Mouse (Mus musculus) ovary, postnatal 36 days (tissue): ENCODE results near the gene Tesk1.

ENCODE experiments used
- DNase-seq: peaks from one replicate; pipeline ENCODE4 v3.0.0; 2022; ENCODE audit warnings: low spot score, mixed read lengths

Tesk1 gene

DNA sequence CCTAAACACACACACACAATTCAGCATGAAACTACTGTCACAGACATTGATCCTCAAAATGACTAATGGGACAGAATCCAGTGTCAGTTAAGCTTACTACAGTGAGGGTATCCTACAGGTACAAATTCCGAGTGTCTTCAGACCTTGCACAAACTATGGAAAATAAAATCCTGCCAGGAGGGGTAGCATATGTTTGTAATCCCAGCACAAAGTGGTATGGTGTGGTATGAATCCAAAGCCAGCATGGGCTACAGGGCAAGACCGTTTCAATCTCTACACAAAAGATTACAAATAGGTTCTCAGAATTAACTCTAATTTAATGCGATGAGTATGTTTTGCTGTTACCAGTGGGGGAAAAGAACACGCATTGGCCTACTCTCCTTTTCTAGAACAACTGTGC, at the start of gene Tesk1:
Tesk1 (plus strand) TSS at position 301 of the 400 bp plus-strand sequence.
- DNase-seq, result no peak

DNA sequence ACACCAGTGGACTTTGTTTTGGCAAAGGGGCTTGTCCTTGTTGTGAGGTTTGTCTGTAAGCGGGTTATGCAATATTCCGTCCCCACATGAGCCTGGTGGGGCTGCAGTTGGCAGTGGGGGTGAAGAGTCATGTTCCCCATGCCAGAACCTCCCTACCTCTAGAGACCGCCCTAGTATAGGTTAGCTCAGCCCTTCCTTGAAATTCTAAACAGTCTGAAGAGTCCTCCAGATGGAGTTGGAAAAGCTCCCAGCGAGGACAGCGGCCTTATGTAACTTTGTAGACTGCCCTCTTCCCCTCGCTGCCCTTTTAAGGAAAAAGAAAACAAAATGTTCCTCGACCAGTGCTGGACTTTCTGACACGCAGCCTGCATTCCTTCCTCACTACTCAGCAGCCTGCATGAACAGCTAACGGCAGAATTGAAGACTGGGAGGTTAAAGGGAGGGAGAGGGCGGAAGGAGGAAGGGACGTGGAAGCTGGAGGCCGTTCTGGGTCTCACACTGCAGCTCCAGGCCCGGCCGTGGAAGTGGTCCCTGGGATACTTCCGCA, 47.3 kb upstream of the Tesk1 start:
- DNase-seq, result peak; percentile 58

DNA sequence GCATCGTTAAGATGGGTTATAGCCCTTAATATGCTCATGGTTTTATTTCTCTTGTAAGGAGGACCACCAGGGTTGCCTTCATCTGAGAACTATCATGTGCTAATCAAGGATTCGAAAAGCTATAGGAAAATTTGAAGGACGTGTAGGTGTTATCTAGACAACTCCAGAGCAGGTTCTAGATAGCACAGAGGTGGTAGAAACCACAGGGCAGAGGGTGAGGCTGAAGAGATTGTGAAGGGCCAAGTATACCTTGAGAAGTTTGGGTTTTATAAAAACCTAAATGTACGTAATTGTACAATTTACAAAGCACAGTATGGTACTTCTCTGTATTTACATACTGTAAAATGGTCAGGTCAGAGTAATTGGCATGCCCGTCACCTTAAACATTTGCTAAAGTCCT, 46.6 kb upstream of the Tesk1 start:
- DNase-seq, result no peak

DNA sequence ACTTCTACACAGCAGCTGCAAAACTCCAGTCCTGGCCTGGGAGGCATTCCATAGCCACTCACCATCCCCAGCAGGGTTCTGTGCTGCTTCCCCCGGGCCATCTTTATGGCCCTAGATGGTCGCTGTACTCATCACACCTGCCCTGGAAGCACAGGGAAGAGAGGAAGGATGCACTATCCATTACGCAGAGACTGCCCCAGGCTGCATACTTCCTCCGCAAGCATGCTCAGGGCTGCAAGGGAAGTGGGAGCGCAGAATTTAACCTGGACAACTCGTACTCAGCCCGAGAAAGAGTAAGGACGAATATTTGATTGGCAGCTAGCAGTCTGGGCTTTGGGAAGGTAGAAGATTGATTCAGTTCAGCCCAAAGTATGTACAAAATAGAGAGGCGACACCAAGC, 45.9 kb upstream of the Tesk1 start:
- DNase-seq, result no peak

DNA sequence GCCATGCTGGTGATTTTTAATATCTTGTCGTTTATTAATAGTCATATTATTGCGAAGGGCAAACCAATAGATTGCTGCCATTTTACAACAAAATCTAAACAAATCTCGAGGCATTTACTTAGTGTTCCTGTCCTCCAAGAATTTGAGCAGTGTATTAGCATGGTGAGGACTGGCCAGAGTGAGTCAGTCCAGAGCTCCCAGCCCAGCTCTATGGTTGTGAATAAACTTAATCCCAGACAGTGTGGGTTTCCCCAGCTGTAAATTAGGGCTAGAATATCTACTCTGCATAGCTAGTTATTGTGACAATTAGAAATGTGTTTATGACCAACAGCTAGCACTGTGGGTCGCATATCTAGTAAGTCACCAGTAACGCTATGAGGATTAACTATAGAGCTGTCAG, 45.4 kb upstream of the Tesk1 start:
- DNase-seq, result no peak

DNA sequence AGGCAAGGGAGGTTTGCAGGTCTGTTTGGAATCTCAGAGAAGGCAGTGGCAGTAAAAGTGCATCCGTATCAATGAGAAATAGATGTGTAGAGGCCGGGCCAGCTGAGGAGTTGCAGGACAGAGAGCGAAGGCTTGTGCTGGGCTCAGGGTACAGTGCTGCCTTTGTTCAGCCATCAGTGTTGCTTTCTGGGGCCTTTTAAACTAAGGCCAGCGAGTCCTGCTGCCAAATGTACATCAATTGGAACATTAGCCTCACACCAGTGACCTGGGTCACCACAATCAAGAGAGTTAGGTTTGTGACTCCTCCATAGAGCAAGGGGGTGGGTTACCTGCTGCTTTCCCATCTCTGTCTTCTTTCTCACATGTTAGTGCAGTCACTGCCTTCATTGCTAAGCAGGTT, 43.7 kb upstream of the Tesk1 start:
- DNase-seq, result no peak

DNA sequence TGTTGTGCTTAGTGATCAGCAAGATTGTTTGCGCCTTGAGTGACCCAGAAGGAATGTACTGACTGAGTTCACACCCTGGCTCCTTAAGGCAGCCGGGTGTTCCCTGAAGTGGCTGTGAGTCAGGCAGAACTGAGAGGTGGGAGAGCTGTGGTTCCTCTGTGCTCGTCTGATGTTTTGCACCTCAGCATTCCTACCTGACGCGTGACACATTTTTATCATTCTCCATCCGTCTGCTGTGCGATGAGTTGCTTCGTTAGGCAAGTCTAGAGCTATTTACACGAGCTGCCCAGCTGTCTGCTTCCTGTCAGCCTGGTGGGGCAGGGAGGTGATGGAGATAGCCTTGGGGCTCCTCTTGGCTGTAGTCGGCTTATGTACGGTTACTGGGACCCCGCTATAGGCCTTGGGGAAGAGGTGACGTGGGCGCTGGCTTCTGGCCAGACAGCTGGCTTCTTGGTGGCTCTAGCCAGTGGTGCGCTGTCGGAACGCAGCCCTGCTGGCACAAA, 42.9 kb upstream of the Tesk1 start:
- peak; percentile 69 for DNase-seq

DNA sequence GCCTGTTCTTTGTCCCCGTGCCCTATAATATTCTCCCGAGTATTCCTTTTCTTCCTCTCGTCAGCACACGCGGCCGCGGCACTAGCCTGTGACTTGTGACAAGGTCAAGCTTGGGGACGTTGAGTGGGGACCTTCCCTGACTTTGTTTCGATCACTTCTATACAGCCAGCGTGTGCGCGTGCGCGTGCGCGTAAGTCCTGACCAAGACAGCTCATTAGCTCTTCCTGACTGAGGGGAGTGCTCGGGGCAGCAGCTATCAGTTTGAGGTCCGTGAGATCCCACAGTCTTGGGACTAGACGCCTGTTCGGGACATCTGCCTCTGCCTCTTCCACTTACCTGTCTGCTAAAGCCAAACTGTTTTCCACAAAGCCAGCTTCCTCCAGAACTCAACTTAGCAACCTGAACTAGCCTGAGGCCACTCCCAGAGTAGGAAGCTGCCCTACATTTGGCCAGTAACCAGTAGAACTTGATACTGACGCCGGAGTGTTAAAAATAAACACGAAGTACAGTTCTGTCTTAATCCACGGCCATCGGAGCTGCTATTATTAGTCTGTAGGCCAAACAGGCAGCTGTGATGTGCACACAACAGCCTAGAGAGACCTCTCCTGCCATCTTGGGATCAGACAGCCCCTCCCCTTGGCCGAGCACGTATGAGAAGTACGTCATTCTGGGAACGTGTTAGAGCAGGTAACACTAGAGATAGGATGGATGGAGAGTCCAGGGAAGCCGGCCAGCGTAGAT, 42.2 kb upstream of the Tesk1 start:
- DNase-seq, result no peak

DNA sequence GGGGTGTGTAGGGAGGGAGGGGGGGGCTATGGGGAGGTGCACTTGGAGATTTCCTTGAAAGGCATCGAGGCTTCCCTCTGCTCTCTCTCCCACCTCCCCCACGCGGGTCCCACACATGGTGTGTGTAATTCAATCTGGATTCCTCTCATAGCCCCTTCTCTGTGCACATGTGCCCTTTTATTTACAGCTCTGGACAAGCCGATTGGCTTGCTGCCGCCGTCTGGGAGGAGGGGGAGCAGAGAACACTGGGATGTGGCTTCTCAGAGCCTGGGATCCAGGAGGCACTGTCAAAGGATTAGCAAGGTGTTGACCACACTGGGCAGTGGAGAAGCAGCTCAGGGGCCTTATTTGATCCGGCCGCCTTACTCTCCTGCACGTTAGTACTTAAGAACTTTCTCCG, 40.8 kb upstream of the Tesk1 start:
- no peak for DNase-seq

DNA sequence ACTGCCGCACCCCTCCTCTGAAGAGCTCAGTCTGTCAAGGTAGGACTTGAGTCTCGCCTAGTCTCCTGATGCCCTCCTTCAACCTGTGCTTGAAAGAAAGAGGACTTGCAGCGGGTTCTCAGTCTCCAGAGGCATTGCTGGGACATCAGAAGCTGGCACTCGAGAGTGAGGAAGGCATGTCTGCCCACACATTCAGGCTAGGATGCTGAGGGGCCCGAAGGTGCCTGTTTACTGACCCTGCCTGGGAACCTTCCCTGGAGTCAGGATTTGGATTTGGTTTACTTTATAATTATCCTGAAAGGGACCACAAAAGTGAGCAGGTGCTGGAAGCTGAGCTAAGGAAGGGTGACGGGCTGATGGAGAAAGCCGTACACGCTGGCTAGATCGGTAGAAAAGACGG, 40.3 kb upstream of the Tesk1 start:
- no peak for DNase-seq

DNA sequence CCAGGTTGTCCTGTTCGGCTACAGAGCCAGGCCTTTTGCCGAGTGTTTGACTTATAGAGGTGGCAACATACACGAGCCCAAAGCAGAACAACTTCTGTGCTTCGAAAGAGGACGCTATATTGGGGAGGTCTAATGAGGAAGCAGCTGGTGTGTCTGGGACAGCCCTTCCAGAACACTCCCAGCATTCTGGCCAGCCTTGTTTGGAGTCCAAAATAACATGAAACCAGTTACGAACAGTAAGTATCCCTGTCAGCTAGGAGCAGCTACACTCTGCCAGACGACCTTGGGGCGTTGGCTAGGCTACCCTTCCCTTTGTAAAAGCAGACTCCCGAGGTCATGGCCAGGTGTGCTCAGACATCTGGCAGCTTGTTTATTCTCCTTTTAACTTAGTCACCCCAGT, 39.5 kb upstream of the Tesk1 start:
- no peak for DNase-seq

DNA sequence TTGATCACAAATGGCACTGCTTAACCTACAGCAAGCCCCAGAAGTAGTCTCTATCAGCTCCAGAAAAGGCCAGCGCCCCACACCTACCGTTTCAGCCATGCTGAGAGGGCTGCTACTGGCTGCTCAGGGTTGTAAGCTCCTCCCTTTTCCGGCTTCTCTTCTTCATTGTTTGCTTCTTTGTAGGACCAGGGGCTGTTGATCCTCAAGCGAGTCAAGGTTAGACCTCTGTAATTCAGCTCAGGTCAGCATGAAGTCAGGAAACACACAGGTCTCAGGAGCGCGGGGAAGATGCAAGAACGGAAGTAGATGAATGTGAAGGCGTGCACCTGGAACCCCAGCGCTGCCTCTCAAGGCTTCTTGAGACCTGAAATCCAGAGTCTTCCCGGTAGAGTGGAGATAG, 37.0 kb upstream of the Tesk1 start:
- DNase-seq, result no peak

DNA sequence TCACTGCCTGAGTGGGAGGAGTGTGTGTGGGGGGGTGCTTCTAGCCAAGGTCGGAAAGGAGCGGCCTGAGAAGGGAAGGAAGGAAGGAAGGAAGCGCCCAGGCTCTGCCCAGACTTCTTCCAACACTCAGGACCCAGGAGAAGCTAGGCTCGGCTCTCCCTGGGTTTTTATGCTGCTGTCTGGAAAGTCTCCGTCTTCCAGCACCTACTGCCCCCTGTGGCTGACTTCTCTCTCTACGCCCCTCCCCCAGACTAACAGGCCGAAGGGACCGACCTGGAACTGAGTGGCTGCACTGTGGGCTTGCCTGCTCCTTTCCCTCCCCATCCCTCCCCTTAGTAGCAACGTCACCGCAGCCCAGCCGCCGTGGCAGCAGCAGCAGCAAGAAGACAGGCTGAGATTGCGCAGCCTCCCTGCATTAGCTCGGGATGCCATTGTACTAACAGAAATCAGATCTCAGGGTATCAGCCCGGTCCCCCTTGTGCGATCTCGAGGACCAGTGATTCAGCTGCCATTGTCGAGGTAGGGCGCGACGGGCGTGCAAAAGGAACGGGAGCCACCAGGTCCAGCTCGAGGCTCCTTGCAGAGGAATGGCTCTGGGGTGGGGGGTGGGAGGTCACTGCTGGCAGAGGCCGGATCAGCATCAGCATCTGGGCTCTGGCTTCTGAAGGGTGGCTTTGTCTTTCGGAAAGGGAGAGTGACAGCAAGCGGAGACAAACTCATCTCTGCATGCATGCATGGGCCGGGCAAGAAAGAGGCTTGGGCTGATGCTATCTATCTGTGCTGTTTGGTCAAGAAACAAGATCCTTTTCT, 35.4 kb upstream of the Tesk1 start:
- DNase-seq, result peak; percentile 74

DNA sequence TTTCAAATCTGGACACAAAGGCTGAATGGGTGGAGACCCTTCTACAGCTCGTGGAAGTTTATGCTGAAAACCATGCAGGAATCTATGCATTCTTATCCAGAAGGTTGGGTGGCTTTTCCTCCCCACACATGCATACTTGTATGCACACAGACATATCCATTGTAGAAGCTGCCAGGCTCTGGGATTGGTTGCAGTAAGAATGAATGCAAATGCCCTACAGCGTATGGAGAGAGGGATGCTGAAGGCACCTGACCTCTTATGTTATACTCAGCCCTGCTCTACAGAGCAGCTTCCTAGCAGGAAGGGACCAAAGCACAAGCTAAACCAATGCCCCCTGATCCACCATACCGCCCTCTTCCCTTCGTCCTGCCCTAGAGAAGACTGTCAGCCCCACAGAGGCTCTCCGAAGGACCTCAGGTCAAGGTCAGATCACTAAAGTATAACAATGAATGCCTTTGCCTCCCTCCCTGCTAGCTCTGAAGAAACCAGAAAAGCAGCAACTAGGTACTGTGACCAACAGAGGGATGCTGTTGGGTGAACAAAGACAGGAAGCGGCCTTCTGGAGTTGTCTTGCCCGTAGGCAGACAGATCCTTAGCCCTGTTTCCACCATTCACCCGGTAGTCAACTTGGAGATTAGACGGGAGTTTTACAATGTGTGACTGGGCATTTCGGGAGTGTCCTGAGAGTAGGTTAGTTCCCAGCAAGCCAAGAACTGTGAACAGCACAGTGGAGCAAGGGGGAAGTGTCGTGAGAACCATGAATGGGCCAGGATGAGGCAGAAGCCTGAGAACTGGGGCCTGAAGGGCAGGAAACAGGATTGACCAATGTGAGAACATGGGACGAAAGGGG, 34.4 kb upstream of the Tesk1 start:
- DNase-seq, result no peak

DNA sequence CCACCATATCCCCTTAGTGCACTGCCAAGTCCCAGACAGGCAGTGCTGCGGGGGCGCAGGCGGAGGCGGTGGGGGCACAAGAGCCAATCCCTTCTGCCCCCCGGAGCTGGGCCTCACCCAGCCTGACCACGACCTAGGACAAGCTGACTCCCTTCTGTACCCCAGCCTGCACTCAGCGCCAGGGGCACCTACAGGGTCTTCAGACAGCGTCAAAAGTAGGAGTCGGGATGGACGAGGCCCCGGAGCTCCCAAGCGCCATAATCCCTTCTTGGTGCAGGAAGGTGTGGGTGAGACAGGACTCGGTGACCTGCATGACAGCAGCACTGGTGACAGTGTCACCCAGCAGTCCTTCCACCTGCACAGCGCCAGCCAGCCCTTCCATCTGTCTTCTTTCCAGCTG, 27.0 kb upstream of the Tesk1 start:
- DNase-seq, result no peak

DNA sequence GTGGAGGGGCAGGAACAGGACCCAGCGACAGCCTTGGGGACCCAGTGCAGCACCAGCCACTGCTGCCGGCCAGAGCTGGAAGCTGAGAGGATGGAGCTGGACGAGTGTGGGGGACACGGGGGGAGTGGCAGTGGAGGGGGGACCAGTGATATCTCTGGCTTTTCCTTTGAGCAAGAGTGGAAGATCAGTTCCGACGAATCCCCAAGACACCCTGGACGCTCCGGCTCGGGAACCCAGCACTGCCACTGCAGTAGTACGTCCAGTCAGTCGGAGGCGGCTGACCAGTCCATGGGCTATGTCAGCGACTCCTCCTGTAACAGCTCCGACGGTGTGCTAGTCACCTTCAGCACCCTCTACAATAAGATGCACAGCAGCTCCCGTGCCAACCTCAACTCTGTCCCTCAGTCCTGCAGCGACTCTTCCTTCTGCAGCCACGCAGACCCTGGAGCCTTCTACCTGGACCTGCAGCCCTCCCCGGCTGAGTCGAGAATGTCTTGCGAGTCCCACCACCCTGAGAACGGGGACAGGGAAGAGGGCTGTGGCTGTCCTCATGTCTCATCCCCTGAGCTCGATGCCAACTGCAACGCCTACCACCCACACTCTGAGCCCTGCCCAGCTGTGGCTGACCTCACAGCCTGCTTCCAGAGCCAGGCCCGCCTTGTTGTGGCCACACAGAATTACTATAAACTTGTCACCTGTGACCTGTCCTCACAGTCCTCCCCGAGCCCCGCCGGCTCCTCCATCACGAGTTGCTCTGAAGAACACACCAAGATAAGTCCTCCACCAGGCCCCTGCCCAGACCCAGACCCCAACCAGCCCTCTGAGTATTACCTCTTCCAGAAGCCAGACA, 26.3 kb upstream of the Tesk1 start:
- DNase-seq, result no peak

DNA sequence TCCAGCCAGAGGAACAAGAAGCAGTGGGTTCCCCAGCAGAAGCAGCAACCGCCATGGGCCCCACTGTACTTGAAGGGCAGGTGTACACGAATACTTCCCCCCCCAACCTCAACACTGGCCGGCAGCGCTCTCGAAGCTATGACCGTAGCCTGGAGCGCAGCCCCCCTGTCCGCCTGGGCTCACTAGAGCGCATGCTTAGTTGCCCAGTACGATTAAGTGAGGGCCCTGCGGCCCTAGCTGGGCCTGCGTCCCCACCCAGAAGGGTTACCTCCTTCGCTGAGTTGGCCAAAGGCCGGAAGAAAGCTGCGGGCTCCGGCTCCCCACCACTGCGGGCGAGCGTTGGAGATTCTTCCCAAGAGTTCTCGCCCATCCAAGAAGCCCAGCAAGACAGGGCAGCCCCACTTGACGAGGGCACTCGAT, 25.7 kb upstream of the Tesk1 start:
- no peak for DNase-seq

DNA sequence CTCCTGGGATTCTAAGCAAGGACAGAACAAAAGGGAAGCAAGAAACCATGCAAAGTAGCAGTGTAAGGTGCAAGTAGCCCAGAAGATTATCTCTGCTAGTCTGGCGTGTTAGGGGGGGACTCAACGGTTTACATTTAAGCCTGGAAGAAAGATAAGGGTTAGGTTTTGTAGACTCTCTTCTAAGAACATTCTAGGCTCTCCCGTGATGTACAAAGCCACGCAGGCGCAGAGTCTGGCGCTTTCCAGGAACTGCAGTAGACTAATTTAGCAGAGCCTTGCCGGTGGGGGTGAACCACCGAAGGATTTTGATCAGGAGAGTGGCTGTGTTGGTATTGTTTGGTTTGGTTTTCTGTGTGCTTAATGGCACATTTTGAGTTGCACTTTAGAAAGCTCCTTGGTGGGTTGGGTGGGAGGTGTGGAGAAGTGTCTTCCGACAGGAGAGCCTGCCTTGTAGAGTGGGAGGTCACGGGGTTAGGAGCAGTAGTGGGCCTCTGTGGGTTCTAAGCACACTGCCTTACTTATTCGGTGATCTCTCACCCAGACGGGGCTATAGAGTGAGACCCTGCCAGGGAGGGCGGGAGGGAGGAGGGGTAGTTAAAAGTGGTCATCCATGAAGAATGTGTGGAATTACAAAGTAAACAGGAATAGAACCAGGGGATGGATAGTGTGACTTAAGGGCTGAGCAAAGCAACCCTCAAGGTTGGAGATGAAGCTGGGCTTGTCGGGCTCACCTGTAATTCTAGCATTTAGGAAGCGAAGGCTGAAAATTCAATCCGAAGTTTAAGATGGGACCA, 24.3 kb upstream of the Tesk1 start:
- no peak for DNase-seq

DNA sequence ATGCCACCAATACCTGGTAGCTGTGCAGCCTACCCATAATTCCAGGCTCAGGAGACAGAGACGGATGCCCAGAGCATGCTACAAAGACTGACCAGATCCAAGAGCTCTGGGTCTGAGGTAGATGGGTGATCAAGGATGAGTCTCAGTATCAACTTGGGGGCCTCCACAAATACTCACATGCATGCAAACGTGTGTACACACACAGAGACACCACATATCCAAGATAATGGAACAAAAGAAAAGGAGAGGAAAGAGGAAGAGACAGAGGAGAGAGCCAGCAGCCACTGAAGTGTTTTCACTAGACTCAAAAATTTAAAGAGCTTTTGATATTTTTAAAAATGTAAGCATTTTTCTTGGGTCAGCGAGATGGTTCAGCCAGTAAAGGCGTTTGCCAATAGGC, 23.3 kb upstream of the Tesk1 start:
- DNase-seq, result no peak

DNA sequence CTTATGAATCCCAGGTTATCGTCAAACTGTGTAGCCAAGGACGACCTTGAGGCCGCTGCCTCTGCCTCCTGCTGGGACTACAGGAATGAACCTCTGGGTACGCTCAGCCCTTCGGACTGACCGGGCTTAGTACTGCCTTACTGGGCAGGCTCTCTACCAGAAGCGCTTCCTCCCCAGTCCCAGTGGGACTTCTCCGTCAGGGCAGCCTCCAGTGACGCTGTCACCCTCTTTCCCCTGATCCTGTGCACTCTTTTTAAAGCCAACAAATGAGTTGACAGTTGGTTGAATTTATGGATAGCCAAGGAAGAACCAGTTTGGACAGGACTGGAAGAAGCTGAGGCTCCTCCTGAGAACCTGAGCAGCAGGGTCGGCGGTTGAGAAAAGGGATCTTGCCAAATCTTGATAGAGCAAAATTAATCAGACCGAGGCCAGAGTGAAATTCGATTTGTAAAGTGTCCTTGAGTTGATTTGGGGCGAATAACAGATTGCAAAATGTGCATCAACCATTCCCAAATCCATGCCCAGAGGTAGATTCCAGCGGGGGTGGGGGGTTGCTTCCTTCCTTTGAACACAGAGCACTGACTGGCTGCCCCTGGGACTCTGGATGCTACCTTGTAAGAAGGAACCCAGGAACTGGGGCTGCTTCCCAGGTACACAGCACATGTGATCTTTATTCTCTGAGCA, 22.6 kb upstream of the Tesk1 start:
- DNase-seq, result peak; percentile 40
